Mouse (Mus musculus): ENCODE measurements around the gene Gm45261. TPM values are rescaled to one million over a fixed set of nuclear protein-coding genes. Genes with fewer than 3 reads are reported as not detected.

Gm45261 gene
- total and polyA plus RNA-seq, 3 experiments, result not detected

- Histone ChIP-seq H3K9me3 (replicated peaks; ENCODE audit: low read length) (no peaks in the 10 kb centered on the region), H3K4me1 (ENCODE audit: control insufficient read depth in 1 of 2, insufficient read depth in 2 of 2) (peaks cover 0 to 16% of the 10 kb centered on the region in 2 experiments; a peak in 2 of 4 replicates), H3K27me3 (replicated peaks) (no peaks in the 10 kb centered on the region), H3K36me3 (replicated peaks in 1 of 2; ENCODE audit: control insufficient read depth in 1 of 2, insufficient read depth in 1 of 2, low read length in 1 of 2) (no peaks in the 10 kb centered on the region), H3K27ac (ENCODE audit: insufficient read depth, low read depth) (no peak overlapping the region), H3K79me2 (replicated peaks; ENCODE audit: control insufficient read depth, extremely low read depth, insufficient read depth, poor library complexity, severe bottlenecking) (no peaks in the 10 kb centered on the region), H3K4me2 (ENCODE audit: insufficient read depth, low read depth, poor library complexity, severe bottlenecking) (no peak overlapping the region), H3K9ac (ENCODE audit: insufficient read depth, low read depth) (no peak overlapping the region), H3K4me3 (replicated peaks in 1 of 3; ENCODE audit: low read depth in 2 of 3, low read length in 2 of 3, poor library complexity in 1 of 3) (no peak overlapping the region)
- dilution Hi-C loops (cut with MboI; ENCODE audit: extremely low pct_ligation_motif_present, extremely low pct_unique_long_range_greater_than_20kb, low sequenced_read_pairs) (no loop called here), in situ Hi-C loops (cut with MboI; ENCODE audit: low pct_ligation_motif_present, low pct_unique_long_range_greater_than_20kb, low sequenced_read_pairs) (no loop called here)
- TF ChIP-seq RAD21 (IDR thresholded peaks at IDR 0.05; ENCODE audit: low read depth, low read length), result no peak
- no peak for TF ChIP-seq UBTF (IDR thresholded peaks at IDR 0.05; ENCODE audit: low read depth, low read length)
- TF ChIP-seq HCFC1 (IDR thresholded peaks at IDR 0.05; ENCODE audit: low read depth, low read length), result no peak
- TF ChIP-seq ETS1 (conservative IDR thresholded peaks at IDR 0.05; ENCODE audit: low read depth, low read length), result no peak
- no peak for TF ChIP-seq GABPA (IDR thresholded peaks at IDR 0.05; ENCODE audit: insufficient replicate concordance, low read depth, low read length)
- no peak for TF ChIP-seq USF2 (conservative IDR thresholded peaks at IDR 0.05; ENCODE audit: low read depth, low read length)
- no peak for TF ChIP-seq MAX (IDR thresholded peaks at IDR 0.05; ENCODE audit: low read length)
- no peak for TF ChIP-seq ZC3H11A (IDR thresholded peaks at IDR 0.05; ENCODE audit: low read depth, low read length)
- TF ChIP-seq ZKSCAN1 (IDR thresholded peaks at IDR 0.05; ENCODE audit: borderline replicate concordance, low read depth, low read length), result no peak
- TF ChIP-seq CHD1 (IDR thresholded peaks at IDR 0.05; ENCODE audit: low read depth, low read length), result no peak
- no peak for TF ChIP-seq PAX5 (IDR thresholded peaks at IDR 0.05; ENCODE audit: low read length)
- TF ChIP-seq MAZ (IDR thresholded peaks at IDR 0.05; ENCODE audit: low read depth, low read length), result no peak
- TF ChIP-seq CHD2 (IDR thresholded peaks at IDR 0.05; ENCODE audit: low read length), result no peak
- no peak for TF ChIP-seq MEF2A (IDR thresholded peaks at IDR 0.05; ENCODE audit: borderline replicate concordance, low read depth, low read length)
- TF ChIP-seq KAT2A (IDR thresholded peaks at IDR 0.05; ENCODE audit: insufficient replicate concordance, low read length), result no peak
- TF ChIP-seq CTCF (conservative IDR thresholded peaks at IDR 0.05 in 1 of 2, IDR thresholded peaks at IDR 0.05 in 1 of 2; ENCODE audit: low read depth in 2 of 2, low read length in 2 of 2), result no peak
- no peak for TF ChIP-seq TBP (conservative IDR thresholded peaks at IDR 0.05; ENCODE audit: low read depth, low read length)
- DNase-seq (ENCODE audit: extremely low read depth), result no peak
Measured at GRCm38 (mm10) chr1:80472395-80472794, 11.1 kb upstream of the Gm45261 start.

GRCm38 (mm10) chr1:80459923-80460322, 1.3 kb downstream of the Gm45261 start:
- peak; percentile 53; the same call in 1 of the 2 replicates for TF ChIP-seq MEF2A (IDR thresholded peaks at IDR 0.05; ENCODE audit: borderline replicate concordance, low read depth, low read length)
- peak; percentile 62; the same call in 1 of the 2 replicates for TF ChIP-seq SIN3A (IDR thresholded peaks at IDR 0.05; ENCODE audit: low read length)
- peak; percentile 93 for TF ChIP-seq IRF4 (IDR thresholded peaks at IDR 0.05; ENCODE audit: low read depth, low read length)
- peak; percentile 97 for TF ChIP-seq JUND (conservative IDR thresholded peaks at IDR 0.05; ENCODE audit: low read depth, low read length)
- no peak for TF ChIP-seq RCOR1 (conservative IDR thresholded peaks at IDR 0.05; ENCODE audit: low read depth, low read length)
- peak; percentile 92 for TF ChIP-seq EP300 (IDR thresholded peaks at IDR 0.05; ENCODE audit: low read length)
- TF ChIP-seq ETS1 (conservative IDR thresholded peaks at IDR 0.05; ENCODE audit: low read depth, low read length), result peak; percentile 93
- TF ChIP-seq MYC (IDR thresholded peaks at IDR 0.05; ENCODE audit: low read depth, low read length), result peak; percentile 49; the same call in 1 of the 2 replicates
- peak; percentile 60 for TF ChIP-seq BHLHE40 (IDR thresholded peaks at IDR 0.05; ENCODE audit: low read depth, low read length)
- TF ChIP-seq CHD2 (IDR thresholded peaks at IDR 0.05; ENCODE audit: low read length), result 0 out of 2 replicates have a peak, but pooled peaks have one; percentile 20
- TF ChIP-seq E2F4 (IDR thresholded peaks at IDR 0.05; ENCODE audit: insufficient replicate concordance, low read depth, low read length), result no peak
- peak; percentile 52; the same call in 1 of the 2 replicates for TF ChIP-seq MAFK (IDR thresholded peaks at IDR 0.05; ENCODE audit: insufficient replicate concordance, low read length)
- no peak for TF ChIP-seq NELFE (IDR thresholded peaks at IDR 0.05; ENCODE audit: low read depth, low read length)
- peak; percentile 53; the same call in 1 of the 2 replicates for TF ChIP-seq TCF12 (IDR thresholded peaks at IDR 0.05; ENCODE audit: low read depth, low read length)
- TF ChIP-seq JUN (IDR thresholded peaks at IDR 0.05; ENCODE audit: insufficient read depth, low read depth, low read length), result peak; percentile 90
- H3K4me2 ChIP-seq (ENCODE audit: insufficient read depth, low read depth, poor library complexity, severe bottlenecking), result no peak overlapping the region
- no peak overlapping the region for H3K4me3 ChIP-seq (replicated peaks in 1 of 3; ENCODE audit: low read depth in 2 of 3, low read length in 2 of 3, poor library complexity in 1 of 3)
- peak; percentile 63 for DNase-seq (ENCODE audit: extremely low read depth)
- H3K27me3 ChIP-seq (replicated peaks), result no peaks in the 10 kb centered on the region
- H3K27ac ChIP-seq (ENCODE audit: insufficient read depth, low read depth), result no peak overlapping the region
- no peaks in the 10 kb centered on the region for H3K9me3 ChIP-seq (replicated peaks; ENCODE audit: low read length)
- in situ Hi-C loops (cut with MboI; ENCODE audit: low pct_ligation_motif_present, low pct_unique_long_range_greater_than_20kb, low sequenced_read_pairs), result no loop called here
- H3K9ac ChIP-seq (ENCODE audit: insufficient read depth, low read depth), result no peak overlapping the region
- H3K79me2 ChIP-seq (replicated peaks; ENCODE audit: control insufficient read depth, extremely low read depth, insufficient read depth, poor library complexity, severe bottlenecking), result no peaks in the 10 kb centered on the region
- no peaks in the 10 kb centered on the region for H3K36me3 ChIP-seq (replicated peaks in 1 of 2; ENCODE audit: control insufficient read depth in 1 of 2, insufficient read depth in 1 of 2, low read length in 1 of 2)
- peaks cover 13 to 32% of the 10 kb centered on the region in 2 experiments; a peak in 3 of 4 replicates for H3K4me1 ChIP-seq (ENCODE audit: control insufficient read depth in 1 of 2, insufficient read depth in 2 of 2)
- dilution Hi-C loops (cut with MboI; ENCODE audit: extremely low pct_ligation_motif_present, extremely low pct_unique_long_range_greater_than_20kb, low sequenced_read_pairs), result no loop called here
